Mouse (Mus musculus) megakaryocyte, embryonic 14.5 days (primary cell): ENCODE measurements at regions not wholly inside any gene's neighbourhood (a gene's known extent, or its start where the extent isn't known, plus 50 kb on each side); places are given as distances from the start of the nearest gene placed in this dataset.

Experiments used
- H3K27me3 ChIP-seq: replicated peaks from 2 replicates; pipeline ENCODE3; 2012; ENCODE audit warnings: inconsistent platforms
- H3K36me3 ChIP-seq: replicated peaks from 2 replicates; pipeline ENCODE3; 2012; ENCODE audit warnings: low read length, inconsistent platforms, mixed read lengths
- H3K4me1 ChIP-seq: 2 replicates; pipeline ENCODE4 v1.6.1; 2012; ENCODE audit warnings: inconsistent platforms
- H3K4me3 ChIP-seq: replicated peaks from 2 replicates; pipeline ENCODE3; 2012; ENCODE audit warnings: moderate library complexity, mild to moderate bottlenecking, inconsistent platforms
- H3K9me3 ChIP-seq: 2 replicates; pipeline ENCODE4 v1.6.1; 2012; ENCODE audit warnings: inconsistent platforms
- FLI1 ChIP-seq: IDR thresholded peaks from 2 replicates; pipeline ENCODE4 v1.6.1; 2012; ENCODE audit warnings: low read length, inconsistent platforms, mixed read lengths
- GATA1 ChIP-seq: IDR thresholded peaks from 3 replicates; pipeline ENCODE4 v1.6.1; 2012; ENCODE audit warnings: mixed read lengths, low read length, inconsistent platforms, borderline replicate concordance

- peaks cover 11% of the 10 kb centered on the region for H3K9me3 ChIP-seq
- TF ChIP-seq FLI1 (no peak), GATA1 (no peak)
These were observed 205.1 kb upstream of the Kirrel3 start for GRCm38 (mm10) chr9:34280311-34281208.

GRCm38 (mm10) chr9:34323571-34323970, 162.1 kb upstream of the Kirrel3 start:
- Histone ChIP-seq H3K4me3 (no peak overlapping the region), H3K4me1 (no peaks in the 10 kb centered on the region), H3K36me3 (no peaks in the 10 kb centered on the region), H3K27me3 (no peaks in the 10 kb centered on the region), H3K9me3 (peaks cover 9% of the 10 kb centered on the region)
- TF ChIP-seq FLI1 (no peak), GATA1 (no peak)

More at GRCm38 (mm10) chr9:34280311-34281208, 205.1 kb upstream of the Kirrel3 start:
- Histone ChIP-seq H3K27me3 (no peaks in the 10 kb centered on the region), H3K4me1 (no peaks in the 10 kb centered on the region), H3K4me3 (no peak overlapping the region), H3K36me3 (no peaks in the 10 kb centered on the region)

GRCm38 (mm10) chr9:34328723-34329122, 157.0 kb upstream of the Kirrel3 start:
- no peaks in the 10 kb centered on the region for H3K36me3 ChIP-seq
- H3K9me3 ChIP-seq = peaks cover 12% of the 10 kb centered on the region
- H3K4me3 ChIP-seq = no peak overlapping the region
- no peaks in the 10 kb centered on the region for H3K4me1 ChIP-seq
- H3K27me3 ChIP-seq = no peaks in the 10 kb centered on the region
- TF ChIP-seq GATA1 (no peak), FLI1 (no peak)

- no peaks in the 10 kb centered on the region for H3K36me3 ChIP-seq
- no peak overlapping the region for H3K4me3 ChIP-seq
- no peaks in the 10 kb centered on the region for H3K27me3 ChIP-seq
- peaks cover 3% of the 10 kb centered on the region for H3K9me3 ChIP-seq
- TF ChIP-seq FLI1 (no peak), GATA1 (no peak)
- H3K4me1 ChIP-seq = no peaks in the 10 kb centered on the region
These were observed 151.6 kb upstream of the Kirrel3 start for GRCm38 (mm10) chr9:34334112-34334511.

GRCm38 (mm10) chr9:34334555-34335468, 150.9 kb upstream of the Kirrel3 start:
- Histone ChIP-seq H3K36me3 (no peaks in the 10 kb centered on the region), H3K27me3 (no peaks in the 10 kb centered on the region), H3K4me3 (no peak overlapping the region), H3K9me3 (no peaks in the 10 kb centered on the region), H3K4me1 (no peaks in the 10 kb centered on the region)
- no peak for TF ChIP-seq GATA1
- no peak for TF ChIP-seq FLI1

GRCm38 (mm10) chr9:34348442-34348841, 137.3 kb upstream of the Kirrel3 start:
- no peaks in the 10 kb centered on the region for H3K36me3 ChIP-seq
- H3K9me3 ChIP-seq = 0 out of 2 replicates have a peak, but pooled peaks cover 5% of the 10 kb centered on the region
- no peak overlapping the region for H3K4me3 ChIP-seq
- TF ChIP-seq FLI1 = no peak
- no peak for TF ChIP-seq GATA1
- no peaks in the 10 kb centered on the region for H3K27me3 ChIP-seq
- no peaks in the 10 kb centered on the region for H3K4me1 ChIP-seq

GRCm38 (mm10) chr9:34349997-34350396, 135.7 kb upstream of the Kirrel3 start:
- H3K27me3 ChIP-seq = no peaks in the 10 kb centered on the region
- H3K4me3 ChIP-seq = no peak overlapping the region
- no peaks in the 10 kb centered on the region for H3K36me3 ChIP-seq
- TF ChIP-seq GATA1 (no peak), FLI1 (no peak)
- peaks cover 7% of the 10 kb centered on the region; the same call in 1 of the 2 replicates for H3K9me3 ChIP-seq
- H3K4me1 ChIP-seq = no peaks in the 10 kb centered on the region

GRCm38 (mm10) chr9:34353744-34354143, 131.9 kb upstream of the Kirrel3 start:
- H3K27me3 ChIP-seq = no peaks in the 10 kb centered on the region
- H3K4me3 ChIP-seq = no peak overlapping the region
- no peaks in the 10 kb centered on the region for H3K36me3 ChIP-seq
- TF ChIP-seq GATA1 = no peak
- no peak for TF ChIP-seq FLI1
- H3K4me1 ChIP-seq = no peaks in the 10 kb centered on the region
- H3K9me3 ChIP-seq = peaks cover 7% of the 10 kb centered on the region; the same call in 1 of the 2 replicates

GRCm38 (mm10) chr9:34354723-34355316, 130.9 kb upstream of the Kirrel3 start:
- TF ChIP-seq GATA1 (no peak), FLI1 (no peak)
- no peak overlapping the region for H3K4me3 ChIP-seq

More at GRCm38 (mm10) chr9:34354723-34355316, 130.9 kb upstream of the Kirrel3 start:
- Histone ChIP-seq H3K9me3 (peaks cover 7% of the 10 kb centered on the region; the same call in 1 of the 2 replicates), H3K36me3 (no peaks in the 10 kb centered on the region), H3K27me3 (no peaks in the 10 kb centered on the region), H3K4me1 (no peaks in the 10 kb centered on the region)
